Mouse (Mus musculus): ENCODE data around the gene Tmbim1. TPM values are rescaled to one million over a fixed set of nuclear protein-coding genes. Genes with fewer than 3 reads are reported as not detected.
"Not testable (repeated sequence)": the region's sequence is repeated elsewhere in the genome, so short reads cannot be mapped to it uniquely, and the experiment has no call there.

Gene Tmbim1
- polyA plus RNA-seq, 1 experiment from 2014 or later = 7.0 TPM

DNA sequence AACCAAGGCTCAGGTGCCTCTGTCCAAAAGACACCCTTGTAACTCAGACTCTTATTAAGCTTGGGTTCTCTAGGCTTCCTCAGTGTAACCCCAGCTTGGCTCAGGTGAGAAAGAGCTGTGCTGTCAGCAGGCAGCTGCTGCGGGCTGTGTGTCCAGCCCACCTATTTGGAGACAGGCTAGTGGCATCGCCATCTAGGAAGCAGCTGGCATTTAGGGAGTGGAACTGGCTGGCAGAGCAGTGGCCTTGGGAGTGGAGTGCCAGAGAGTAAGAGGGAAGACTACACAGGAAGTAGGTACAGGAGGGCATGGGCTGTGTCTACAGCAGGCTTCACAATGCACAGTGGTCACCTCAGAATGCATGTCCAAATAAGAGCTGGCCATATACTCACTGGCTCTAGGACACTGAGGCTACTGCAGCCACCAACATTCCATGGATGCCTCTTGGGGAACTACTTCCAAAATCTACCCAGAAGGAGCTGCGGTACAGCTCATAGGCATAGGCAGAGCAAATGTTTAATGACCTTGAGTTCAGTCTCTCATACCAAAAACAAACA, 11.3 kb downstream of the Tmbim1 start:
- H3K9ac ChIP-seq (ENCODE audit: low read length) = no peak overlapping the region
- no peaks in the 10 kb centered on the region for H3K27me3 ChIP-seq (ENCODE audit: control insufficient read depth, insufficient read depth, low read length)
- ATAC-seq (ENCODE audit: low FRiP score) (no peak), DNase-seq (ENCODE audit: low spot score, missing footprints) (no peak)
- no peak overlapping the region for H3K4me3 ChIP-seq (ENCODE audit: low read depth, low read length)
- 96% methylated on average over 3 of the region's 3 CpGs for WGBS
- H3K36me3 ChIP-seq (ENCODE audit: control insufficient read depth, insufficient read depth, low read length) = no peaks in the 10 kb centered on the region
- H3K9me3 ChIP-seq (ENCODE audit: control insufficient read depth, low read length) = no peaks in the 10 kb centered on the region
- peaks cover 12% of the 10 kb centered on the region for H3K4me1 ChIP-seq (ENCODE audit: control insufficient read depth, insufficient read depth, low read length)
- H3K4me2 ChIP-seq = no peak overlapping the region
- no peak overlapping the region for H3K27ac ChIP-seq (ENCODE audit: low read depth, low read length)

DNA sequence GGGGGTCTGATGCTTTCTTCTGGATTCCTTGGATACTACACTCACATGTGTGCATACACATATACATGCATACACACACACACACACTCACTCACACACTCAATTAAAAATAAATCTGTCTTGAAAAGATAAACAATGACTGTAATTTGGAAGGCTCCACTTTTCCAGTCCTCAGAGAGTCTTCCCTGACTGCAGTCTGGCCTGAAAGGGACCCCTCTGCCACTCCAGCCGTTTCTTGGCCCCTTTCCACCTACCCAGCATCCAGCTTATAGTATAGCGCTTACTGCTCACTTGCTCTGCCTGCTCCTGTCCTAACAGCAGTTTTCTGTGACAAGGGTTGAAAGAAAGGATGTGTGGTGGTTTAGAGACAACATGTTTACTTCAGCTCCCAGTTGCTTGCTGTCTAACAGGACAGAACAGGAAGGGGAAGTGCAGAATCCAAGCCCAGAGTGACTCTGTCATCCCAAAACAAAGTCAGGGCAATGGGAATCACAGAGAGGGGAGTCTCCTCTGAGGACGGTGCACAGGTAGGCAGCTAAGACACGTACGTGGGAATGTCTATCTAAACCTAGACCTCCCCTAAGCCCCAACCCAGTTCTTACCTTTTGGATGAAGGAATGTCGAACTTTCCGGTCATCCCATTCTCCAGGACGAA, 12.0 kb downstream of the Tmbim1 start:
- no peak overlapping the region for H3K4me2 ChIP-seq
- H3K27ac ChIP-seq (ENCODE audit: low read depth, low read length) = no peak overlapping the region
- H3K4me1 ChIP-seq (ENCODE audit: control insufficient read depth, insufficient read depth, low read length) = peaks cover 12% of the 10 kb centered on the region
- H3K9ac ChIP-seq (ENCODE audit: low read length) = no peak overlapping the region
- no peaks in the 10 kb centered on the region for H3K9me3 ChIP-seq (ENCODE audit: control insufficient read depth, low read length)
- no peaks in the 10 kb centered on the region for H3K27me3 ChIP-seq (ENCODE audit: control insufficient read depth, insufficient read depth, low read length)
- H3K4me3 ChIP-seq (ENCODE audit: low read depth, low read length) = no peak overlapping the region
- ATAC-seq (ENCODE audit: low FRiP score) (no peak), DNase-seq (ENCODE audit: low spot score, missing footprints) (no peak)
- WGBS = 91% methylated on average over 8 of the region's 8 CpGs
- no peaks in the 10 kb centered on the region for H3K36me3 ChIP-seq (ENCODE audit: control insufficient read depth, insufficient read depth, low read length)

DNA sequence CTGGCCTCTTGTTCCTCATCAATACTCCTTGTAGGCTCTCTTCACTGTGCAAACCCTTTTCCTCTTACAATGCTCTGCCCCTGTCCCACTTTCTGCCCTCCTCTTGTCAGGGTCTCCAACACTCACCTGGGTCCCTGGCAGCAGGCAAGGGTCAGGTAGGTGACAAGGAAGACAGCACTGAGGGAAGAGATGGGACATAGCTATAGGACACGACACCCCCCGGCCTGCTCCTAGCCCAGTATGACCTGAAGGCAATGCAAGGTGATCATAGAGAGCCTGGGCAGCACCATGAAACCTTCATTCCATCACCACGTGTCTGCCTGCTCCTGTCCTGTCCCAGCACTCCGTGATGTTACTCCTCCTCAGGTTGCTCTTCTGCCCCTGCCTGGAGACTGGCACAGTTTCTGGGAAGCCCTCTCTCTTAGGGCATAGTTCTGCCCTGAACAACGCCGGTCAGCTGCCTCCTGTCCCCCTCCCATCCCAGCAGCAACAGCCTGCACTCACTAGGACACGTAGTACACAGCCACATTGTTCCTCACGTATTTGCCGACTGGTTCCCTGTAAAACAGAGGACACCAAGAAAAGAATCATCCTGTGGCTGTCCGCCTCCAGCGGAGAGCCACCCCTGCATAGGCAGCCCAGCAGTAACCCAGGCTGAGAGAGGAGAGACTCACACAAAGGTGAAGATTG, 12.9 kb downstream of the Tmbim1 start:
- H3K4me2 ChIP-seq = no peak overlapping the region
- H3K4me1 ChIP-seq (ENCODE audit: control insufficient read depth, insufficient read depth, low read length) = peaks cover 12% of the 10 kb centered on the region
- H3K27ac ChIP-seq (ENCODE audit: low read depth, low read length) = no peak overlapping the region
- no peaks in the 10 kb centered on the region for H3K9me3 ChIP-seq (ENCODE audit: control insufficient read depth, low read length)
- no peaks in the 10 kb centered on the region for H3K36me3 ChIP-seq (ENCODE audit: control insufficient read depth, insufficient read depth, low read length)
- WGBS = 87% methylated on average over 11 of the region's 11 CpGs
- DNase-seq (ENCODE audit: low spot score, missing footprints) (no peak), ATAC-seq (ENCODE audit: low FRiP score) (no peak)
- H3K9ac ChIP-seq (ENCODE audit: low read length) = no peak overlapping the region
- H3K27me3 ChIP-seq (ENCODE audit: control insufficient read depth, insufficient read depth, low read length) = no peaks in the 10 kb centered on the region
- H3K4me3 ChIP-seq (ENCODE audit: low read depth, low read length) = no peak overlapping the region

DNA sequence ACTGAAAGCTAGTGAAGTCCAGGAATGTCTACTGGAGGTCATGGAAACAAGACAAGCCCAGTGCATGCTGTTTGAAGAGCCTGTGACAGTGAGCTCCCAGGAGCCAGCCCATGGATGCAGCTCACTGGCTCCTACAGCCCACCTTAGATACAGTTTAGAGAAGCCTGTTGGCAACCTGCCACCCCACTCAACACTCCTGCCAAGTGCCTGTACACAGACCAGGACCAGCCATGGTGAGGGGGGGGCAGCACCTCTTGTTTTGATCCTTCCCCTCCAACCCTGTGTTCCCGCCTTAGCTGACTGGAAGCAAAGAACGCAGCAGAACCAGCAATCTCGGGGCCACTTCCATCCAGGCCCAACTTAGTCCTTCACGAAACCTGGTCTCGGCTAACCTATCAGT, 15.3 kb downstream of the Tmbim1 start:
- H3K4me3 ChIP-seq (ENCODE audit: low read depth, low read length) = no peak overlapping the region
- 93% methylated on average over 5 of the region's 5 CpGs for WGBS
- H3K27me3 ChIP-seq (ENCODE audit: control insufficient read depth, insufficient read depth, low read length) = no peaks in the 10 kb centered on the region
- H3K9me3 ChIP-seq (ENCODE audit: control insufficient read depth, low read length) = no peaks in the 10 kb centered on the region
- H3K4me2 ChIP-seq = no peak overlapping the region
- no peaks in the 10 kb centered on the region for H3K36me3 ChIP-seq (ENCODE audit: control insufficient read depth, insufficient read depth, low read length)
- H3K9ac ChIP-seq (ENCODE audit: low read length) = no peak overlapping the region
- no peak overlapping the region for H3K27ac ChIP-seq (ENCODE audit: low read depth, low read length)
- H3K4me1 ChIP-seq (ENCODE audit: control insufficient read depth, insufficient read depth, low read length) = peaks cover 9% of the 10 kb centered on the region
- DNase-seq (ENCODE audit: low spot score, missing footprints) (no peak), ATAC-seq (ENCODE audit: low FRiP score) (no peak)

DNA sequence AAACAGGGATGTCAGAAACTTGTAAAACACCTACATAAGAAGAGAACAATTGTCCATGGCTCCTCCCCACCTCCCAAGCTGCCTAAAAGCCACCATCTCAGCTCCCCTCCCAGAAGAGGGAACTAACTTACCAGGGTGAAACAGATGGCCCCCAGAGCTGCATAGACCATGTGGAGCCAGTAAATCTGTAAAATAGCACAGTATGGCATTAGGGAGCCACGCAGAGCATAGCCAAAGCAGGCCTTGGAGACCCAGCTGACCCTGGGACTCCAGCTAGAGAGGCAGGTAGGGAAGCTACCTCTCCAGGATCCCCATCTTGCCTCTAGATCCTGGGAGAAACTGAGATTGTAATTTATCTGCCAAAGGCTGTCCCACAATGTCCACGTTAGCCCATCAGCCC, 15.7 kb downstream of the Tmbim1 start:
- no peak overlapping the region for H3K4me3 ChIP-seq (ENCODE audit: low read depth, low read length)
- H3K36me3 ChIP-seq (ENCODE audit: control insufficient read depth, insufficient read depth, low read length) = no peaks in the 10 kb centered on the region
- H3K9me3 ChIP-seq (ENCODE audit: control insufficient read depth, low read length) = no peaks in the 10 kb centered on the region
- no peak overlapping the region for H3K4me2 ChIP-seq
- H3K4me1 ChIP-seq (ENCODE audit: control insufficient read depth, insufficient read depth, low read length) = peaks cover 7% of the 10 kb centered on the region
- no peak overlapping the region for H3K27ac ChIP-seq (ENCODE audit: low read depth, low read length)
- ATAC-seq (ENCODE audit: low FRiP score) (no peak), DNase-seq (ENCODE audit: low spot score, missing footprints) (no peak)
- 86% methylated on average over 2 of the region's 2 CpGs for WGBS
- H3K27me3 ChIP-seq (ENCODE audit: control insufficient read depth, insufficient read depth, low read length) = no peaks in the 10 kb centered on the region
- no peak overlapping the region for H3K9ac ChIP-seq (ENCODE audit: low read length)

DNA sequence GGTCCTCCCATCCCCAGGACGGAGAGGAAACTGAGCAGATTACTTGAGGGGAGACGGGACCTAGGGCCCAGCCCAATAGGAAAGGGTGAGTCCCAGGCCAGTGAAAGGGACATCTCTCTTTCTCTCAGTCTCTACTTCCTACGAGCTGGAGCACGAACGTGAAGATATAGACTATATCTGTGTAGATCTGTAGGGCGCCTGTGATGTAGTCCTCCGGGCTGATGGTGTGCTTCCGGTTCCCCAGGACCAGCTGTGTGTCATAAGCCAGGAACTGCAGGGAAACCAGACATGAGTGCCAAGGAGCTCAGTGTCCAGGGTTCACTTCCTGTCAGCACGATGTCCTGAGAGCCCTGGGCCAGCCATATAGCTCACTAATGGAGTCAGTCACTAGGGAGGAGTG, 16.2 kb downstream of the Tmbim1 start:
- no peak for ATAC-seq (ENCODE audit: low FRiP score)
- DNase-seq (ENCODE audit: low spot score, missing footprints) = no peak
- Histone ChIP-seq H3K27ac (ENCODE audit: low read depth, low read length) (no peak overlapping the region), H3K9me3 (ENCODE audit: control insufficient read depth, low read length) (no peaks in the 10 kb centered on the region), H3K4me2 (no peak overlapping the region), H3K4me3 (ENCODE audit: low read depth, low read length) (no peak overlapping the region), H3K27me3 (ENCODE audit: control insufficient read depth, insufficient read depth, low read length) (no peaks in the 10 kb centered on the region), H3K36me3 (ENCODE audit: control insufficient read depth, insufficient read depth, low read length) (no peaks in the 10 kb centered on the region), H3K9ac (ENCODE audit: low read length) (no peak overlapping the region), H3K4me1 (ENCODE audit: control insufficient read depth, insufficient read depth, low read length) (peaks cover 7% of the 10 kb centered on the region)
- 94% methylated on average over 9 of the region's 9 CpGs for WGBS

DNA sequence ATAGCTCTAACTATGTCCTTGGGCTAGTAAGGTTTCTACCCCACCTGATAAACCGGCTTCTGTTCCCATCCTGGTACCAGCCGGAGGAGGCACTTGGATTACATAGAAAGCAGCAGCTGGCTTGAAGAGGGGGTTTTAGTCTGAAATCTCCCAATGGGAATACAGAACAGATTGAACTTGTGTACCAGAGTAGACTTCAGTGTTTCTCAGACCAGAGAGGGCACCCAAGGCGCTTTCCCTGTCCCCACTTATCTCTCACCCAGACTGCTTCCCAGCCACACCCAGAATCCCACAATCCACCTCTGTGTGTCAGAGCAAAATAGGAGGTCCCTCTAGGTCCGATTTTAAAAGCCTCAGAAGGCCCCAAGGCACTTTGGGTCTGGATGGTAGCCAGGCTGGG, 17.1 kb downstream of the Tmbim1 start:
- WGBS = 80% methylated on average over 4 of the region's 4 CpGs
- Histone ChIP-seq H3K4me2 (no peak overlapping the region), H3K27ac (ENCODE audit: low read depth, low read length) (no peak overlapping the region), H3K36me3 (ENCODE audit: control insufficient read depth, insufficient read depth, low read length) (no peaks in the 10 kb centered on the region), H3K9ac (ENCODE audit: low read length) (no peak overlapping the region), H3K4me1 (ENCODE audit: control insufficient read depth, insufficient read depth, low read length) (peaks cover 11% of the 10 kb centered on the region), H3K4me3 (ENCODE audit: low read depth, low read length) (no peak overlapping the region), H3K9me3 (ENCODE audit: control insufficient read depth, low read length) (no peaks in the 10 kb centered on the region), H3K27me3 (ENCODE audit: control insufficient read depth, insufficient read depth, low read length) (no peaks in the 10 kb centered on the region)
- DNase-seq (ENCODE audit: low spot score, missing footprints) (no peak), ATAC-seq (ENCODE audit: low FRiP score) (no peak)

DNA sequence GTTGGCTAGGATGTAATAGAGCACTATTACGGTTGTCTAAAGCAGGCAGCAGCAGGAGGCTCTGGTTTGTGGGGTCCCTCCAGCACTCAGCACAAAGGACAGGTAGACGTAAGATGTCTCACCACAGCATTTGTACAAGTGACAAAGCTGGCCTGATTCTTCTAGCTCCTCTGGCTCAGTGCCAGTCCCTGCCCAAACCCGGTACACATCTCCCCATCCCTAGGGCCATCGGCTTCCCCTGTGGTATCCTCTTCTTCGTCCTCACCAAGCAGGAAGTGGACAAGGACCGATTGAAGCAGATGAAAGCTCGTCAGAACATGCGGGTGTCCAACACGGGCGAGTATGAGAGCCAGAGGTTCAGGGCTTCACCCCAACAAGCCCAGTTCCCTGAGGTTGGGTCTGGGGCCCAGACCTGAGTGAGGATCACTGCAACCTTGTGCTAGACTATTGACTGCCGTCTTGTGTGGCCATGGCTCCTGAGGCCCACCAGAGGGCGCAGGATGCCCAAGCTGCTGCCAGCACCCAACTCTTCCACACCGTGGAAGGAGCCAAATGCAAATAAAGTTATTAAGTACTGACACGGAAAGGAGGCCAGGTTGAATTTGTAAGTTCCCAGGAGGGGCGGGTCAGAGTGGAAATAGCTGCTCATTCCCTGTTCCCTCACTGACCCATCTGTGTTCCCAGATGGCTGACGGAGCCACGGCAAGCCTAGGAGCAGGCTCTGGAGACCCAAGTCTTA, 18.4 kb downstream of the Tmbim1 start:
- H3K4me1 ChIP-seq (ENCODE audit: control insufficient read depth, insufficient read depth, low read length) = peaks cover 11% of the 10 kb centered on the region
- peak; percentile 85 for DNase-seq (ENCODE audit: low spot score, missing footprints)
- not testable (repeated sequence) for ATAC-seq (ENCODE audit: low FRiP score); H3K9me3 ChIP-seq (ENCODE audit: control insufficient read depth, low read length); H3K9ac ChIP-seq (ENCODE audit: low read length); H3K36me3 ChIP-seq (ENCODE audit: control insufficient read depth, insufficient read depth, low read length); H3K4me3 ChIP-seq (ENCODE audit: low read depth, low read length); H3K4me2 ChIP-seq; H3K27me3 ChIP-seq (ENCODE audit: control insufficient read depth, insufficient read depth, low read length); H3K27ac ChIP-seq (ENCODE audit: low read depth, low read length)
- WGBS = 63% methylated on average over 15 of the region's 17 CpGs
